Mouse (Mus musculus) cerebellum, adult 2 months (tissue): ENCODE data around the gene Ino80d. TPM values are rescaled to one million over a fixed set of nuclear protein-coding genes. Genes with fewer than 3 reads are reported as not detected.
A peak's percentile ranks its signal among the peaks of the same experiment; 100 is the strongest.
"Not testable (repeated sequence)": the region's sequence is repeated elsewhere in the genome, so short reads cannot be mapped to it uniquely, and the experiment has no call there.

ENCODE experiments used
- DNase-seq, 2 experiments: peaks; one replicate each; pipeline ENCODE4 v3.0.0; 2021
- H3K27ac ChIP-seq: fragments of 200-500 bp; 2 replicates; pipeline ENCODE4 v1.5.1; 2012; ENCODE audit warnings: low read length, control low read depth, inconsistent platforms; ENCODE audit not compliant: insufficient read depth
- H3K27me3 ChIP-seq: fragments of 200-500 bp; 2 replicates; pipeline ENCODE4 v1.6.1; 2012; ENCODE audit warnings: inconsistent platforms, mild to moderate bottlenecking, low read length, moderate library complexity; ENCODE audit not compliant: control insufficient read depth, insufficient read depth
- H3K4me1 ChIP-seq: fragments of 200-500 bp; 2 replicates; pipeline ENCODE4 v1.6.1; 2011; ENCODE audit warnings: low read length; ENCODE audit not compliant: control insufficient read depth, insufficient read depth
- H3K4me3 ChIP-seq: fragments of 200-500 bp; replicated peaks from 2 replicates; pipeline ENCODE3; 2011; ENCODE audit warnings: mild to moderate bottlenecking, low read depth, low read length, control low read depth; ENCODE audit not compliant: insufficient read depth
- CTCF ChIP-seq: fragments of 200-500 bp; IDR thresholded peaks from 2 replicates; pipeline ENCODE4 v1.5.1; 2011; ENCODE audit warnings: low read depth, mild to moderate bottlenecking, control low read depth, low read length, moderate library complexity, borderline replicate concordance; ENCODE audit not compliant: insufficient read depth
- POLR2A ChIP-seq: fragments of 200-500 bp; IDR thresholded peaks from 2 replicates; pipeline ENCODE4 v1.6.1; 2011; ENCODE audit warnings: low read length, control low read depth, borderline replicate concordance; ENCODE audit not compliant: insufficient read depth
- WGBS: fragments of 180-500 bp; shearing (Covaris S2); methylation state at CpG from one replicate; pipeline ENCODE4 v1.1.7; 2018; 5-methylcytosine and 5-hydroxymethylcytosine counted together
- polyA plus RNA-seq: library from polyadenylated mRNA; depleted of rRNA; stranded (reverse); fragments of >200 nt; gene quantifications from 2 replicates; pipeline ENCODE4 v1.2.3, GENCODE M21; 2012; rRNA removed

The Ino80d gene
- 10.2 and 10.6 TPM in 2 replicates for polyA plus RNA-seq

DNA sequence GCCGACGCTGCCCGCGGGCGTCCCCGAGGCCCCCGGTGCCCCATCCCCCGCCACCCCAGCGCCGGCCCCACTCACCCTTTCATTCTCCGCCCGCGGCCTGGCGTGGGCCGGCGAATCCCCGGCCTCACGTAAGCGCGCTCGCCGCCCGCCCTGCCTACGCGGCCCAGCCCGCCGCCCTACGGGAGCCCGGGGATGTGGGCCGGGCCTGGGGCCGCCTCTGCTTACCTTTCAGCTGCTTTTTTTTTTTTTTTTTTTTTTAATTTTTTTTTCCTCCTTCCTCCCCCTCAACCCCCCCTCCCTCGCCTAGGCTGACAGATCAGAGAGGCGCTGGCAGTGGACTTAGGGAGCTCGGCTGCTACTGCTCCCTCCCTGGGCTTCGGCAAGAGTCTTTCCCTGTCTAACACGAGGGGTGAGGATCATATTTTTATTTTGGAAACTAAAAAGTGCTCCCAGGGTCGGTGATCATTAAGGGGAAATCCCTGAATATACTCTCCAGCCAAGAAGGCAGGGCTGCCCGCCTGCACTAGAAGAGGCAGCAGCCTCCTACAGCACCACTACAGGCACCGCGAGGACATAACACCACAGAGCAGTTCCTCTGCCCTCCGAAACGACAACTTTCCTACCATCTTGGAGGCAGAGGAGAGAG, at the start of gene Ino80d:
Gene Ino80d, minus strand, starts transcription at position 532 of the 646 bp plus-strand sequence.
- Histone ChIP-seq H3K4me3 (peak within 1 kb of the TSS; percentile 91), H3K4me1 (peaks cover 5% of the 10 kb centered on the region), H3K27me3 (no peaks in the 10 kb centered on the region), H3K27ac (peak within 1 kb of the TSS; percentile 81)
- TF ChIP-seq POLR2A (peak; percentile 53; the same call in 1 of the 2 replicates), CTCF (peak; percentile 63; the same call in 1 of the 2 replicates)
- peak; percentile 87 for DNase-seq
- WGBS, result under 1% methylated on average over 42 of the region's 42 CpGs

DNA sequence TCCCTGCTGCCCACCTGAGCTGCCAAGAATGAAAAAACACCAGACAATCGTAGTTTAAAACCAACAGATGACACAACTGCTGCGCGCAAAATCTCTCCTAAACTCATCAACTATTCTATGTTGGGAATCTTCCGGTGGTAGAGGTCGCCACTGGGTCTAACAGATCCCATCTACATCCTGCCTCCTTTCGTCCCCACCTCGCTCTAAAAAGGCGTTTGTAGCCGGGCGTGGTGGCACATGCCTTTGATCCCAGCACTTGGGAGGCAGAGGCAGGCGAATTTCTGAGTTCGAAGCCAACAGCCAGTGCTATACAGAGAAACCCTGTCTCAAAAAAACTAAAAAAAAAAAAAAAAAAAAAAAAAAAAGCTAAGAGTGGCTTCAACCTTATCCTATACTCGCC, 25.8 kb upstream of the Ino80d start:
- no peak for DNase-seq
- 93% methylated on average over 13 of the region's 13 CpGs for WGBS
- Histone ChIP-seq H3K4me3 (no peak overlapping the region), H3K4me1 (no peaks in the 10 kb centered on the region), H3K27me3 (no peaks in the 10 kb centered on the region), H3K27ac (no peak overlapping the region)
- TF ChIP-seq CTCF, result no peak
- no peak for TF ChIP-seq POLR2A

DNA sequence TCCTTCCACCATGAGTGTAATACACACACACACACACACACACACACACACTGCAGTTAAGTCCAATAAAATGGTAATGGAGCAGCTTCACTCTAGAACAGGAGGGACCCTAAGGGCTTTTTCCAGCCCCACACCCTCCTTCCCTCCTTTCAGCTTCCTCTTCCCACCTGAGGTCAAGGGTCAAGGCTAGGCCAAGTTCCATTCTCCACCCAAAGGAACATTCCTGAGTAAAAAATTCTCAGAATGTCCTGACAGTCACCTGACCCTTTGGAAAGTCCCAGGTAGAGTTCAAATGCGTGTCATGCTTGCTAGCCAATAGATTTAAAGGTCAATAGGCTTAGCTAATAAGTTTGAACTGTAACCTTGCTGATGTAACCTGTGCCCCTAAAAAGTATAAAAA, 24.1 kb upstream of the Ino80d start:
- H3K27ac ChIP-seq, H3K27me3 ChIP-seq, DNase-seq, H3K4me1 ChIP-seq, H3K4me3 ChIP-seq: not testable (repeated sequence)
- WGBS, result 94% methylated on average over 1 of the region's 1 CpGs

DNA sequence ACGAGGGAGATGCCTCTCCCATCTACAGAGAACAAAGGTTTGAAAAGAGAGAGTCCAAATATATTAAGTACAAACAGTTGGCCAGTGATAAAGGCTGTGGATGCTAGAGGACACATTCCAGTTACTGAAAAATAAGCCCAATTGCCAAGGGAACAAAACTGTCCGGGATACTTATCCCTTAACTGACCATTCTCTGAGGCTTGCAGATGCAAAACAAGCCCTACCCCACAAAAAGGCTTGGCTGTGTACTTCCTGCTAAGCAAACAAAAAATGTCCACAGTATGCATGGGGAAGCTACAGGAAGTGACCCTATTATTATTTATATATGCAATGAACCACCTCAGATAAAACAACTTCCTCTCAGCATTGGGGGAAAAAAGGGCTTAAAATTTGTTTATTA, 23.5 kb upstream of the Ino80d start:
- 78% methylated on average over 2 of the region's 2 CpGs for WGBS
- no peaks in the 10 kb centered on the region for H3K27me3 ChIP-seq
- TF ChIP-seq POLR2A, result no peak
- no peak for TF ChIP-seq CTCF
- H3K4me3 ChIP-seq, result no peak overlapping the region
- no peaks in the 10 kb centered on the region for H3K4me1 ChIP-seq
- DNase-seq, result no peak
- H3K27ac ChIP-seq, result no peak overlapping the region

DNA sequence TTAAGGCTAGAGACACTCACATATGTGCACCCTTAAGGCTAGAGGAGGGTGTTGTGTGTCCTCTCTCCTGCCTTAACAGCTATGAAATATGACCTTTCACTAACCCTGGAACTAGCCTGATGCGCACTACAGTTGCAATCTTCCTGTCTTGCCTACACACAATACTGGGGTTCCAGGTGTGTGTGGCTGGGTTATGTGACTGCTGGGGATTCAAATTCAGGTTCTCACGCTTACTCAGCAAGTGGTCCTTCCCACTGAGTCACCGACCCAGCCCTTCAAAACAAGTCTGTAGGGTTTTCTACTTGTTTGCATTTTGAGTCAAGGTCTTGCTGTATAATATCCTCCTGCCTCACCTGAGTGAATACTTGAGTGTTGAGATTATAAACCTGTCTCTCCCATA, 20.1 kb upstream of the Ino80d start:
- no peak for DNase-seq
- Histone ChIP-seq H3K4me3 (no peak overlapping the region), H3K4me1 (no peaks in the 10 kb centered on the region), H3K27me3 (no peaks in the 10 kb centered on the region), H3K27ac (no peak overlapping the region)
- TF ChIP-seq CTCF (no peak), POLR2A (no peak)
- WGBS, result 82% methylated on average over 3 of the region's 3 CpGs

DNA sequence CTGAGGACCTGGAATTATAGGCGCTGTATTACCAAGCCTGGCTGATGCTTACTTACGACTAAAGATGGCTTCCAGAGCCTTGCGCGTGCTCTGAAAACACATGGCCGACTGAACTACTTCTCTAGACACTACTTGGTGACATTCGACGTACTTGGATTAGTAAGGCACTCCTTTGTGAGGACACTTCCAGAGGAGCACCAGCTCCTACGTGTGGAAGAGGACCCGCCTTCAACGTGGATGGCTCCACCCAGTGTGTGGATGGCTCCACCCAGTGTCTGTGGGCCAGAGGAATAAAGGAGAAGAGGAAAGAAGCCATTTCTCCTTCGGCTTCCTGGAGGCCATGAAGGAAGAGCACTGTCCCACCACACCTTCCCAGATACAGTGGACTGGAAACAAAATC, 17.3 kb upstream of the Ino80d start:
- H3K4me1 ChIP-seq, result no peaks in the 10 kb centered on the region
- H3K27ac ChIP-seq, result no peak overlapping the region
- no peak for TF ChIP-seq CTCF
- TF ChIP-seq POLR2A, result no peak
- 91% methylated on average over 11 of the region's 11 CpGs for WGBS
- no peaks in the 10 kb centered on the region for H3K27me3 ChIP-seq
- no peak overlapping the region for H3K4me3 ChIP-seq
- no peak for DNase-seq

DNA sequence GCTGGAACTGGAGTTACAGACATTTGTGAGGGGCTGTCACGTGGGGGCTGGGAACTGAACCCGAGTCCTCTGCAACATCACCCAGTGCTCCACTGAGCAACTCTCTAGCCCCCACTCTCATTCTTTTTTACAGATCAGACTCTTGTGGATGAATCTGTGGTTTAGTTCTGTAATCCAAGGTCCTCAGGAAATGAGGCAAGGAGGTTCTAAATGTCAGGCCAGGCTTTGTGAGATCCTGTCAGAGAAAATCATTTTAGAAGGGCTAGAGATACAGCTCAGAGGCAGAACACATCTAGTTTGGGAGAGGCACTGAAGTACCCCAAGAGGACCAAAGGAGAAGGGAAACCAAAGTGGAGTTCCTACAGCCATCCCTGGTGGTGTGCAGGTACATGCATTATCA, 16.4 kb upstream of the Ino80d start:
- Histone ChIP-seq H3K4me3 (no peak overlapping the region), H3K4me1 (no peaks in the 10 kb centered on the region), H3K27ac (no peak overlapping the region), H3K27me3 (no peaks in the 10 kb centered on the region)
- WGBS, result 85% methylated on average over 2 of the region's 2 CpGs
- TF ChIP-seq CTCF (no peak), POLR2A (no peak)
- no peak for DNase-seq

DNA sequence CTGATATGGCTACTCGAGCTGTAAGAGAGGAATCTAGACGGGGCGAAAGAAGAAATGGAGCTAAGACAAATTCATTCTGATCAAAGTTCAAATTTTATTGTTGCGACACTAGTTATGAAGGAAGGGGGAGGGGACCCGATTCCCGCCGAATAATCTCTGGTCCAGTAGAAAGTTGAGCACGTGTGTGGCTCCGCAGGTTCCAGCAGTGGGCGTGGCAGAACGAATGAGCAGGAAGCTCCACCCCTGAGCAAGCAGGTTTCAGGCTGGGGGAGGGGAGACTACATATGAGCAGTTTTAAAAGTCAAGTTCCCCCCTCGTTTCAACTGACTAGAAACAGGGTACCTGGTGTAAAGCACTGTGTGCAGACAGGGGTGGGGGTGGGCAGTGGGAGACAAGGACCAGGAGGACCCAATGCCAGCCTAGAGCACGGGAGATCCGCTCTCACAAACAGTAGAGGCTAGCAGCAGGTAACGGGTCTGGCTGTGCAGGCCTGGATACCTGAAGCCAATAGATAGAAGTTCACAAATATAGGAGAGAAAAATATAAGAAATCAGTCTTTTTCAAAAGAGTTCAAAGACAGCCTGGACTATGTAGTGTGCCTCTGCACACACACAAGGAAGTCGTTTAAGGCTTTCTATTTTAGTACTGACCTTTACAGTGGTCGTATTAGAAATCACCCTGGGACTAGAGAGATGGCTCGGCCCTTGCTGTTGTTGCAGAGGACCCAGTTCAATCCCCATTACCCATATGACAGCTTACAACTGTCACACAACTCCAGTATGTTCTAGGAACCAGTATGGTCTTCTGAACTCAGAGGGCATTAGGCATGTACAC, 15.6 kb upstream of the Ino80d start:
- no peak for DNase-seq
- Histone ChIP-seq H3K27me3 (no peaks in the 10 kb centered on the region), H3K27ac (no peak overlapping the region), H3K4me3 (no peak overlapping the region), H3K4me1 (no peaks in the 10 kb centered on the region)
- TF ChIP-seq CTCF (no peak), POLR2A (no peak)
- 24% methylated on average over 18 of the region's 18 CpGs for WGBS
